Mouse (Mus musculus) stomach, embryonic 16.5 days (tissue): ENCODE data around the gene Hebp1. TPM values are rescaled to one million over a fixed set of nuclear protein-coding genes. Genes with fewer than 3 reads are reported as not detected.

Experiments used
- ATAC-seq: fragments of 200-750 bp; cut with Nextera tagmentation; 2 replicates; pipeline ENCODE4 v1.8.0; 2017; ENCODE audit warnings: moderate number of reproducible peaks, moderate TSS enrichment; ENCODE audit not compliant: insufficient read depth, low FRiP score
- H3K27ac ChIP-seq: fragments of 300-500 bp; sonication (generic); 2 replicates; pipeline ENCODE4 v1.5.1; 2014; ENCODE audit warnings: low read length
- H3K27me3 ChIP-seq: fragments of 300-500 bp; sonication (generic); 2 replicates; pipeline ENCODE4 v1.6.1; 2014; ENCODE audit warnings: low read length, control low read depth, mixed read lengths; ENCODE audit not compliant: control insufficient read depth, insufficient read depth
- H3K36me3 ChIP-seq: fragments of 300-500 bp; sonication (generic); 2 replicates; pipeline ENCODE4 v1.6.1; 2014; ENCODE audit warnings: low read length; ENCODE audit not compliant: control insufficient read depth, insufficient read depth
- H3K4me1 ChIP-seq: fragments of 300-500 bp; sonication (generic); 2 replicates; pipeline ENCODE4 v1.6.1; 2014; ENCODE audit warnings: low read length, control low read depth, mixed read lengths; ENCODE audit not compliant: control insufficient read depth, insufficient read depth
- H3K4me2 ChIP-seq: fragments of 300-500 bp; sonication (generic); 2 replicates; pipeline ENCODE4 v1.6.1; 2014; ENCODE audit warnings: low read depth, low read length, mixed read lengths
- H3K4me3 ChIP-seq: fragments of 300-500 bp; sonication (generic); replicated peaks from 2 replicates; pipeline ENCODE4 v1.5.1; 2014; ENCODE audit warnings: mild to moderate bottlenecking, low read length
- H3K9ac ChIP-seq: fragments of 300-500 bp; sonication (generic); 2 replicates; pipeline ENCODE4 v1.6.1; 2014; ENCODE audit warnings: low read length
- H3K9me3 ChIP-seq: fragments of 300-500 bp; sonication (generic); replicated peaks from 2 replicates; pipeline ENCODE4 v1.6.1; 2016; ENCODE audit warnings: low read length, control low read depth; ENCODE audit not compliant: control insufficient read depth
- WGBS: fragments of 180-500 bp; shearing (Covaris S2); extraction: QIAGEN DNeasy Blood & Tissue Kit; methylation state at CpG from one replicate; pipeline ENCODE4 v1.1.7; 2014; 5-methylcytosine and 5-hydroxymethylcytosine counted together
- polyA plus RNA-seq: library from polyadenylated mRNA; unstranded; fragments of >200 nt; fragmentation: Nextera tagmentation; extraction: Ambion mirVana; gene quantifications from 2 replicates; pipeline ENCODE4 v1.2.1, GENCODE M21; 2015

The Hebp1 gene
- polyA plus RNA-seq, 1 experiment from 2014 or later = 37.7 TPM

GRCm38 (mm10) chr6:135203737-135204136 lies 5.9 kb upstream of the Hebp1 start:
- Histone ChIP-seq H3K4me3 (no peak overlapping the region), H3K27ac (no peak overlapping the region), H3K36me3 (no peaks in the 10 kb centered on the region), H3K27me3 (no peaks in the 10 kb centered on the region), H3K4me1 (peaks cover 8% of the 10 kb centered on the region; the same call in 1 of the 2 replicates), H3K9ac (no peak overlapping the region), H3K9me3 (no peaks in the 10 kb centered on the region), H3K4me2 (no peak overlapping the region)
- 69% methylated on average over 6 of the region's 6 CpGs for WGBS
- ATAC-seq = no peak

GRCm38 (mm10) chr6:135202668-135203067 lies 4.8 kb upstream of the Hebp1 start:
- WGBS = 92% methylated on average over 6 of the region's 6 CpGs

GRCm38 (mm10) chr6:135200122-135200957 lies 2.5 kb upstream of the Hebp1 start:
- Histone ChIP-seq H3K36me3 (no peaks in the 10 kb centered on the region), H3K9me3 (no peaks in the 10 kb centered on the region), H3K4me3 (no peak overlapping the region; the same call in 1 of the 2 replicates), H3K27me3 (no peaks in the 10 kb centered on the region), H3K4me2 (peak overlapping the region; percentile 38), H3K9ac (peak overlapping the region; percentile 10; the same call in 1 of the 2 replicates), H3K27ac (peak overlapping the region; percentile 67), H3K4me1 (peaks cover 10% of the 10 kb centered on the region; the same call in 1 of the 2 replicates)
- peak; percentile 81 for ATAC-seq
- 54% methylated on average over 16 of the region's 16 CpGs for WGBS

More at GRCm38 (mm10) chr6:135202668-135203067, 4.8 kb upstream of the Hebp1 start:
- H3K36me3 ChIP-seq = no peaks in the 10 kb centered on the region
- no peak overlapping the region for H3K4me2 ChIP-seq
- no peak overlapping the region for H3K27ac ChIP-seq
- ATAC-seq = no peak
- no peak overlapping the region for H3K9ac ChIP-seq
- H3K4me3 ChIP-seq = no peak overlapping the region
- no peaks in the 10 kb centered on the region for H3K27me3 ChIP-seq
- H3K9me3 ChIP-seq = no peaks in the 10 kb centered on the region
- H3K4me1 ChIP-seq = peaks cover 10% of the 10 kb centered on the region; the same call in 1 of the 2 replicates

- H3K9ac ChIP-seq = peak overlapping the region; percentile 55
- no peaks in the 10 kb centered on the region for H3K36me3 ChIP-seq
- WGBS = 34% methylated on average over 6 of the region's 6 CpGs
- peaks cover 10% of the 10 kb centered on the region; the same call in 1 of the 2 replicates for H3K4me1 ChIP-seq
- ATAC-seq = no peak
- H3K27ac ChIP-seq = peak overlapping the region; percentile 47
- no peaks in the 10 kb centered on the region for H3K27me3 ChIP-seq
- peak overlapping the region; percentile 76 for H3K4me3 ChIP-seq
- no peaks in the 10 kb centered on the region for H3K9me3 ChIP-seq
- H3K4me2 ChIP-seq = peak overlapping the region; percentile 65
Measured at GRCm38 (mm10) chr6:135198726-135199125, 904 bp upstream of the Hebp1 start.

- Histone ChIP-seq H3K27ac (no peak overlapping the region), H3K4me2 (peak overlapping the region; percentile 65), H3K9me3 (no peaks in the 10 kb centered on the region), H3K4me3 (peak overlapping the region; percentile 76), H3K36me3 (no peaks in the 10 kb centered on the region), H3K9ac (peak overlapping the region; percentile 86), H3K27me3 (no peaks in the 10 kb centered on the region), H3K4me1 (peaks cover 10% of the 10 kb centered on the region; the same call in 1 of the 2 replicates)
- ATAC-seq = no peak
- whole genome bisulfite sequencing = 7% methylated on average over 7 of the region's 7 CpGs
Measured at GRCm38 (mm10) chr6:135197446-135197845, 376 bp downstream of the Hebp1 start.

- Histone ChIP-seq H3K36me3 (no peaks in the 10 kb centered on the region), H3K4me1 (peaks cover 10% of the 10 kb centered on the region; the same call in 1 of the 2 replicates), H3K27ac (no peak overlapping the region; the same call in 1 of the 2 replicates), H3K4me2 (no peak overlapping the region), H3K9me3 (no peaks in the 10 kb centered on the region), H3K27me3 (no peaks in the 10 kb centered on the region), H3K4me3 (no peak overlapping the region), H3K9ac (no peak overlapping the region)
- 62% methylated on average over 8 of the region's 8 CpGs for WGBS
- ATAC-seq = no peak
Measured at GRCm38 (mm10) chr6:135196707-135197106, 1.1 kb downstream of the Hebp1 start.

GRCm38 (mm10) chr6:135194907-135195306 lies 2.9 kb downstream of the Hebp1 start:
- Histone ChIP-seq H3K9ac (no peak overlapping the region), H3K4me1 (0 out of 2 replicates have a peak, but pooled peaks cover 6% of the 10 kb centered on the region), H3K27me3 (no peaks in the 10 kb centered on the region), H3K27ac (no peak overlapping the region), H3K4me3 (no peak overlapping the region), H3K4me2 (no peak overlapping the region), H3K9me3 (no peaks in the 10 kb centered on the region), H3K36me3 (no peaks in the 10 kb centered on the region)
- no peak for ATAC-seq
- WGBS = 64% methylated on average over 4 of the region's 4 CpGs

GRCm38 (mm10) chr6:135193733-135194132 lies 4.1 kb downstream of the Hebp1 start:
- Histone ChIP-seq H3K27ac (no peak overlapping the region), H3K4me2 (no peak overlapping the region), H3K9me3 (no peaks in the 10 kb centered on the region), H3K36me3 (no peaks in the 10 kb centered on the region), H3K4me1 (0 out of 2 replicates have a peak, but pooled peaks cover 4% of the 10 kb centered on the region), H3K9ac (no peak overlapping the region), H3K27me3 (no peaks in the 10 kb centered on the region), H3K4me3 (no peak overlapping the region)
- 52% methylated on average over 4 of the region's 4 CpGs for WGBS
- no peak for ATAC-seq

GRCm38 (mm10) chr6:135192993-135193392 lies 4.8 kb downstream of the Hebp1 start:
- H3K36me3 ChIP-seq = no peaks in the 10 kb centered on the region
- 73% methylated on average over 8 of the region's 8 CpGs for WGBS
- H3K9me3 ChIP-seq = no peaks in the 10 kb centered on the region
- H3K27ac ChIP-seq = peak overlapping the region; percentile 20; the same call in 1 of the 2 replicates
- no peak overlapping the region for H3K9ac ChIP-seq
- 0 out of 2 replicates have a peak, but pooled peaks cover 3% of the 10 kb centered on the region for H3K4me1 ChIP-seq
- no peaks in the 10 kb centered on the region for H3K27me3 ChIP-seq
- ATAC-seq = no peak
- H3K4me3 ChIP-seq = no peak overlapping the region
- H3K4me2 ChIP-seq = no peak overlapping the region
